Mouse (Mus musculus) kidney, postnatal 14 days (tissue): Measurements from ENCODE around the gene Vmn1r21.
"Not testable (repeated sequence)": the region's sequence is repeated elsewhere in the genome, so short reads cannot be mapped to it uniquely, and the experiment has no call there.

Experiments used
- DNase-seq: peaks from one replicate; pipeline ENCODE4 v3.0.0; 2022; ENCODE audit warnings: mixed read lengths

The Vmn1r21 gene

DNA sequence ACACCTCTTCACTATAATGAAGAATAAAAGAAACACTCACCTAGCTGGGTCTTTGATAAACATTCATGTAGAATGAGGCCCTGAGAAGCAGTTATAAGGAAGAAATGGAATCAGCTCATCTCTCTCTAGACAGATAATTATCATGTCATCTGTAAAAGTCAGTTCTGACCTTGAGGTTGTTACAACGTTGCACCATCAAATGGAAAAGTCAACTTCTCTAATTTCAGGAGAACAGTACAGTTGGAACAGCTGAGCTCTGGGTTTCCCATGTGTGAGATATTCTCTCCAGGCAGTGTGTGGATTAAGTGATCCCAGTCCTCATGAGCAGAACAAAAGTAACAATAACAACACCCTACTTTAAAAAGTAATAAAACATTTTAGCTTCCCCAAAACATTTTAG, at the start of gene Vmn1r21:
Vmn1r21 (minus strand) TSS at position 58 of the 400 bp plus-strand sequence.
- DNase-seq, result no peak

DNA sequence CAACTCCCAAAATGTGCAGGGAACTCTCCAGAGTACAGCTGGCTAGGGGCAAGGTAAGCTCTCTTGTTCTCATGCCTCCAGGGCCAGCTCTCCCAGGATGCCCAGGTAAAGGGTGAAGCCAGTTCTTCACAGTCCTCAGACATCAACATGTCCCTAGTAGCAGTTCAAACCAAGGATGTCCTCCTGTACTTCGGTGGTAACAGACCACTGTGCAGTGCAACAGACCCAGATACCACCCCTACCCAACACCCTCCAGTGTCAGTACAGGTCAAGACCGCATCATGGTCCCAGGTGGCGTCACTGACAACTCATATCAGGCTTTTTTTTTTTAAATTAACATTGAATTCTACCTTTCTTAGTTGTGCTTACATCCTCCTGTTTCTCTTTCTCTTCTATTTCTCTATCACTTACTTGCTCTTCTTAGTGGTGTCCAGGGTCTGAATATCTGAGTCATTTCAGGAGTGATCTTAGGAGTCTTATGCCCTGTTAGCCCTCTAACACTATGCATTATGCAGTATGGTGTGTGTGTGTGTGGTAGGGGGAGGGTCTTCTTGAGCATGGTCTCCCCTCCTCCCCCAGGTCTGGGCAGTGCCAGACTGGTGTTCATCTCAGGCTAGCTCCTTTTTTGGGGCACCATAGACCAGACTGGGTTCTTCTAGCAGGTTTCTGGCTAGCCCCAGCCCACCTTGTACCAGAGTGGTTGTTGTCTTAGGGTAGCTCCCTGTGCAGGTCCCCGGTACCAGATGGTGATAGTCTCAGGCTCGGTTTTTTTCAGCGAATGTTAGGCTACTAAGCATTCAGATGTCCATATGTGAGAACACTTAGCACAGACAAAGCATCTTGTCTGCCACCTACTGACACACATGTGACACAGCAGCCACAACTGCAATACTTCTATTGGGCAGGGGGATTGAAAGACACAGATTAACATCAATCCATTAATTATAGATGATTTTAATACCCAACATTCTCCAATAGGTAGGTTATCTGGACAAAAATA, 9.2 kb upstream of the Vmn1r21 start:
- peak; percentile 32 for DNase-seq

DNA sequence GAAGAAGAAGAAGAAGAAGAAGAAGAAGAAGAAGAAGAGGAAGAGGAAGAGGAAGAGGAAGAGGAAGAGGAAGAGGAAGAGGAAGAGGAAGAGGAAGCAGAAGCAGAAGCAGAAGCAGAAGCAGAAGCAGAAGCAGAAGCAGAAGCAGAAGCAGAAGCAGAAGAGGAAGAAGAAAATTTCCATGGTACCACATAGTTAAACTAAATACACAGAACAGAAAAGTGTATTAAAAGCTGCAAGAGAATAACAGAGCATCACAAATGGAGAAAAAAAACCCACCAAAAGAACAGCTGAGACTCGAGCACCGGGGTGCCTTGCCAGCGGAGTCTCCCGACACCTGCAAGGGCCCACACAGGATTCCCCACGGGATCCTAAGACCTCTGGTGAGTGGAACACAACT, 1.0 kb upstream of the Vmn1r21 start:
- DNase-seq, result not testable (repeated sequence)

DNA sequence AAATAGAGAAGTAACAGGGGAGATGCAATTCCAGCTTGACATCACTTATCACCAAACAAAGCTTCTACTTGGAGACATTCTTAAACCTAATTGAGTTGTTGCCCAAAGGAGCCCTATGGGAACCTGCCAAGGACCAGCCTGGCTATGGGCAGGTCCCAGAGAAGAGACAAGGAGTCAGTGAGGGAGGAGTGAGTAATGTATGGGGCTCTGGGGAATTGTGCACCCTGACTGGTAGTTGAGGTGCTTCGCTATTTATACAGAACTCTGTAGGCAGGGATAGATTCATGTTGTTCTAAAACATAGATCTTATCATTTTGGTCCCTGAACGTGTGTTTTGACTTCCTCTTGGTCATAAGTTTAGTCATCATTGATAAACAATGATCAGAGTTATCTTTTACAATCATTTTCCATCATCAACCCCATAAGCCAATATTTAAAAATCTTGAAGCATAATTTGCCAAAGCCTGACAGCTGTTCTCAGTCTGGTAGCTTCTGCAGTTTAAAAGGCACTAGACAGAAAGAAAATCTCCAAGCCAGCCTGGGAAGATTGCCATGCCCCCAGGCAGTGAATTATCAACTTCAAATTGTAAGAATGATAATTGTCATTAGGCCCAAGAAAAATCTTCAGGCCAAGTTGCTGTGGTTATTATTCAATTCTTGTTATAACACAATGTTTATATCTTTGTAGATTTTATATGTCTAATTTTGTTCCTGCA, 10.3 kb downstream of the Vmn1r21 start:
- no peak for DNase-seq

DNA sequence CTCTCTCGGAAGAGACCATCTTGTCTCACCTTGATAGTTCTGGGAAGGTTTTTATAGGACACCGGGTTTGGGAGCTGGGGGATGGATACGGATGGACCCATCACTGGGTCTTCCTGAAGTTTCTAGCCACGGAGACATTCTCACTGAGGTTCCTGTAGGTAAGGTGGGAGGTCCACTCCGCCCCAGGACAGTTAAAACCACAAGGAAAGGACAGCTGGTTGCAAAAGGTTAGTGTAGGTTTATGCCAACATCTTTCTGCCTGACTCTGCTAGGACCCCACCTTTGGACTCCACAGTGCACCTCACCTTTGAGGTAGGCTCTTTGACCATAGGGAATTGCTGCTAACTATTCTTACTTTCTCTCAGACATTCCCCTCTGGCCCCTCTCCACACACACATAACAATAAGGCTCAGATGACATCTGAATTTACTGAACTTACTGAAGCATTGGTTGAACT, 24.9 kb downstream of the Vmn1r21 start:
- DNase-seq, result no peak

DNA sequence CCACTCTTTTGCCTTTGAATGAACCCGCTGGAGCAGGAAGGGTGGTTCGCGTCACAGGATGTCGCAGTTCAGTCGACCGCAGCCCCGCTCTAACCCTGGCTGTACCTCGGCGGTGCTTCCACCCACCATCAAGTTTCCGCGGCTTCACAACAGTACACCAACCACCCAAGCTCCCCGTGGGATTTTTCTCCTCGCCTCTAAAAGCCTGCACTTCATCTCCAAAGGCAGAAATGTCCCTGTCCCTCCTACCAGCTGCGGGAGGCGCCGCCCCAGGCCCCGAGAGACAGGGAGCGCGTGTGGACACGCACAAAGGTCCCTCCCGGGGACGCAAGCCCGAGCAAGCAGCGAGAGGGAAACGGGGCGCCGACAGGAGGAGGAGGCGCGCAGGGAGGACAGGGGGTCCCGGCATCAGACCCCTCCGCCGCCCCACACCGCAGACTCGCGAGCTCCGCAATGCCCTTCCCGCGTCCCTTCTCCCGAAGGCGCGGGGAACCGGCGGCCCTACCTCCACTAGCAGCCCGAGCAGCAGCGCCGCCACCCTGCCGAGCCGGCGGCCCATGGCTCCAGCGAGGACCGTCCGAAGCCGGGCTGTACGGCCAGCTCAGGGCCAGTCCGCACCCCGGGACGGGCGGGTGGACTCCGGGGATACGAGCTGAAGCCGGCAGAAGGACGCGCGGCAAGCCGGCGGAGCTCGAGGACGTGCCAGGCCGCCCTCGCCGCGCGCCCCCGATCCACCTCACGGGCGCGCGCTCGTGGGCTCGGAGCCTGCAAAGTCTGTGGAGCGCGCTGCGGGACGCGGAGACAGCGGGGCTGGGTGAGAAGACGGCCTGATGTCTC, 25.5 kb downstream of the Vmn1r21 start, which contains the start of gene Vopp1:
Vopp1 (minus strand) TSS at position 738 of the 837 bp plus-strand sequence.
- peak; percentile 82 for DNase-seq

DNA sequence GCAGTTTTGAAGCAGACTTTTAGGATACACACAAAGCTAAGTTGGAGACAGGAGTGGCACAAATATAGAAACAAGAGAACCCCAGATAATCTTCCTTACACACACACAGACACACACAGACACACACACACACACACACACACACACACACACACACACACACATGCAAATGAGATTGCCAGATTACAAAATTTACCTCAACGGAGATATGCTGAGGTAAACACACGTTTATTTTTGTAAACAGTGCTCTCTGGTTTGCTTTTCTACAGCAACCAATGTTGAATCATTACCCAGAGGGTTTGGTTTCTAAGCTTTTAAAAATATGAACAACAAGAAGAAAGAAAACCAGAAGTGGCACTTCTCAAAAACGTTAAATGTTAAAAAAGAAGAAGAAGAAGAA, 26.7 kb downstream of the Vmn1r21 start:
- DNase-seq, result no peak

DNA sequence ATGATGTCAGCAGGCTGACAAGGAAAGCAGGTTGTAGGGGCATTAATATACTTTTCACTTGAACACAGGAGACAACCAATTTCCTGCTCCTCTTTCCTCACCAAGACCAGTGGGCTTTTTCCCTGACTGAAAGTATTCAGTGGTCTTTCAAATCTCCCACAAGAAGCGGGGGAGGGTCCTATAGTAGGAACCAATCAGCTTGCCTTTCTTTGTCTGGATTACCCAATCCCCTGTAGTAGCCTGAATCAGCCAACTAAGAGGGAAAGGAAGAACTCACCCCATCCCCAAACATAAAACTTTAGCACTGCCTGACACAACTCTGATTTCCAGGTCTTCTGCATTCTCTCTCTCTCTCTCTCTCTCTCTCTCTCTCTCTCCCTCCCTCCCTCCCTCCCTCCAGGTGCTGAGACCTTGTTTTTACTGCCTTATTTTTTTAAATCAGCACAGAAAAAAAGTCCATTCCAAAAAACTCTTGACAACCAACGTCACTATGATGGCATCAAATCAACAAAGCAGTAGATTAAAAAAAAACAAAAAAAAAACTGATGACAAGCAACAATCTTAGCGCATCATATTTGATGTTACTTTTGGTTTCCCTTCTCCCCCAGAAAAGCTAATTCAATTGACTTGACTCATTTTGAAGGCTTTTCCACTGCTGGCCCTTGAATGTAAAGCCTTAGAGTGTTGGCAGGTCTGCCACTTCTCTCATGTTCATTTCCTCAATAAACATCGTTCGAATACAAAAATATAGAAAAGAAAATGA, 27.3 kb downstream of the Vmn1r21 start:
- DNase-seq, result no peak

DNA sequence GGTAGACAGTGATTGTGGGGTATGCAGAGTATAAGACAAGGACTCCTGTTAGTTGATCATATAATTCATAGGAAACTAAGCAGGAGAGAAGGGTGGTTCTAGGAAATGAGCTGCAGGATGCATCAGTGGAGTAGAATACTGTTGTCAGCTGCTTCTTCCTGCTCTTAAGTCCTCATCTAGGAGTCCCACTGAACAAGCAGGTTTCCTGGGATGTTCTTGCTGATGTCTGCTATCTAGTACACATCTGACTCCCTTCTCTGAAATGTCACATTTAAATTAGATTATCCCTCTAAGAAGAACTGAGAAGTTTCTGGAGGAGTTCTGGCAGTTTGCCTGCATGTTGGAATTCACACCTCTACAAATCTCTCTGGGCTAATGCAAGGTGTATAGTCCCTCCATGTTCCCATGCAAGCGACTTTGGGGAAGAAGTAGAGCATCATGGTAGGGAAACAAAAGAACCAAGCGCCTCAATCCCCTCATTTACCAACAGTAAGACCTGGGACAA, 35.7 kb downstream of the Vmn1r21 start:
- no peak for DNase-seq

DNA sequence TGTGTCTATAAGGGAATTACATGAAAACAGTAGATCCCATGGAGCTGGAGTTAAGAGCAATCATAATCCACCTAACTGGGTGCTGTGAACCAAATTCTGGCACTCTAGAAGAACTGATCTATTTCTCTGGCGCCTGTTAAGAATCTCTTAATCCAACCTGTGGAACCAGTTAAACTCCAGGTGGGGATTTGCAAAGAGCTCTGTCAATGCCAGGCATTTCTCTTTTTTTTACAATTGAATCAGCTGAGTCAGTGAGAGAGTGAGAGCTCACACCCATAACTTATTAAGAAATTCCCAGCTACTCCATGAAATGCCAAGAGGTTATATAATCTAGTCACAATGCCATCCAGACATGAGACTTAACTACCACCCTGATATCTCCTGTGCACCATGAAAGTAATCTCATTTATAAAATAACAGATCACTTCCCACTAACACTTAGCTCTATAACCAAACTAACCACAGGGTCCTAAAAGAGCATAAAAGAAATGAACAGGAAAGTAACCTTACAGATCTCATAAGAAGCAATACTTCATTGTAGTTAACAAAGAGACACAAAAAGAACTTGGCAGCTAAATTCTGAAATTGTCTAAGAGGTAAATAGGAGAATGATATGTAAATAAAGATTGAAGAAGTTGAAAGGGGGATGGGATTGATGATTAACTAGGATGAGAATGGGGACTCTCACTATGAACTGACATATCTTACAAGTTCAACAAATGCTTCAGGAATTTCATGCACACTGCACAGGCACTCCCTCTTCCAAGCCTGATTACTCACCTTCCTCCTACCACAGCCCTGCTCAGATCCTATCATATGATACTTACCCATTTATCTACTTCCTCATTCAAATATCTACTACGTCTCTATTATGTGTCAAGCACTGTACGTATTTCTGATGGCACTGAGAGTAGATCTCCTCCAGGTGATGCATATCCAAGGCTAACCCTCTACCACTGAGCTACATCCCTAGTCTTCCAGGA, 38.1 kb downstream of the Vmn1r21 start:
- peak; percentile 3 for DNase-seq

DNA sequence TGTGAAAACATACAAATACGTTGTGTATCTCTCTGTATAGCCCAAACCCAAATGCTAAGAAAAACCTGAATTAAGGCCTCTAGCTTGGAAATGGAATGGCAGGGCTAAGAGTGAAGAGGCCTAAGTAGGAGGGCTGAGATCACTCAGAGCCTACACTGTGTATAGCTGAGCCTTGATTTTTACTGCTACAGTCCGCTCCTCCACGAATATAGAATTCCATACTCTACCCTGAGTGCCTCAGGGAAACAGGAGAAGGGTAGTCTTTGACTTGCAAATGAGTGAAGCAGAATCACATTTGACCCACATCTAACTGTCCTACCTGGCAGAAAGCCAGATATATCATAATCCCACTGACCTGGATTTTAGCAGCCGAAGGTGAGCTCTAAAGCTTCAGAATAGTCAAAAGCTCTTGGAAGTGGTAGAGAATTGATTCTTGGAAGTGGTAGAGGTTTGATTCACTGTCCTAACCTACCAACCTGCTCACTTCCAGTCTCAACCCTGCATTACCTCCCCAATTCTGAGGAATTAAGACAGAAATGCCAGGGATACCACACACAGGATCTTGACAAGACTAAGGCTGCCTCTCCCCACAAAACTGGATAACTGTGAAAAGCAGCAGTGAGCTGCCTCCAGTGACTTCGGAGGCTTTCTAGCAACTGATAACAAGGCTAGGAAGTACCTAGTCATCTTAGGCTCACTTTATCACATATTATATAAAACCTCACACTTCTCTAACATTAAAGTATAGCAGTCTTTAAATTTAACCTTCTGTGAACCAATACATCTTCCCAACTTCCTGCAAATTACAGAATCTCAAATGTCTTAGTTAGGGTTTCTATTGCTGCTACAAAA, 44.7 kb downstream of the Vmn1r21 start:
- DNase-seq, result no peak

DNA sequence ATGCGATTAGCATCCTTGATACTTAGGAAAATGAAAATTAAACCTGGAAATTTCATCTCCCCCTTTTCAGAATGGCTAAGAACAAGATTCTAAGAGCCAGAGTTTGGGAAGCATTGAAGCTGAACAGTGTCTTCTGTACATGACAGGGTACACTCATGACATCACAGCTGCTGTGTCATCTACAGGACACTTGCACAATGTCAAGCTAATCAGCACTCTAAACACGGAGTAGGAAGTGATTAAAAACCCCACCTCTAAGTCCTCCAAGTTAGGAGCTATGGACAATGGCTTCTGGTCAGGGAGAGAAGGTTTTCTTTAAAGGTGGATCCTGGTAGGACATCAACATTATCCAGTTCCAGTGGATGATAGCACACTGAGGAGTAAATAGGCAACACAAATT, 47.0 kb downstream of the Vmn1r21 start:
- no peak for DNase-seq

DNA sequence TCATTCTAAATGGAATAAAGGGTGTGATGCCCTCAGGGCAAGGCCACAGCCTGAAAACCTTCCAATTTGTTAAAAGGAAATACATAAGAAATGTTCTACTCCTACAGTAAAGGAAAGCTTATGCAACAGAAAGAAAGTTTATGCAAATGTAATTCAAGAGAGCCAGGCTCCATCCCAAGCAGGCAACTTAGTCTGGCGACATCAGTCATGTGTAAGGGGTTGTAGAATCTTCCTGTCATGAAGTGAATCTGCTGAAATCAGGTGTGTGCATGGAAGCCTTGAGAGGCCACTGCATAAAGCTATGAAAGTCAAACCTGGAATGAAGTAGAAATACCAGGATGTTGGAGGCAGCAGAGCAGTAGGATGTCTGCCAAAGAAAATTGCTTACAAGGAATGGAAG, 51.2 kb downstream of the Vmn1r21 start:
- DNase-seq, result no peak

DNA sequence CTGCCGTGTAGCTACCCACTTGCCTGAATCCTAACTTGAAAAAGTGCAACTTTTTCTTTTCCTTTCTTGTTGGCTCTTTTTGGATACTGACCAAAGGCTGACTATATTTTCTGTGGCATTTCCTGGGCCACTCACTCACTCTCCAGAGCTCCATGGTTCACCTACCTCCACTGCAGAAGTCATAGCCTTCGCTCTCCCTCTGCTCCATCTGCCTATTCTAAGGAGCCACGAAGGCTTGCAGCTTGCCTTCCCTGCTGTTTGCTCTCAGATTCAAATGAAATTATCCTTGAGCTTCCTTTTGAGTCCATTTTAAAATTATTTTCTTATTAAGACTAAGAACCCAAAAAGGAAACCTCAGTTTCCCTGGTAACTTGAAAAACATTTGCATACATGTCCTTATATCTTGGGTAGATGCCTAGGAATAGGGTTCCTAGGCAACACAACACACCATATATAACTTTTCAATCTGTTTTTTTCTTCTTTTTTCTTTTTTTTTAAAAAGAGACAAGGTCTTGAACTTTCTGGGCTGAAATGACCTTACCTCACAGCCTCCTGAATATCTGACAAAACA, 53.2 kb downstream of the Vmn1r21 start:
- DNase-seq, result no peak

DNA sequence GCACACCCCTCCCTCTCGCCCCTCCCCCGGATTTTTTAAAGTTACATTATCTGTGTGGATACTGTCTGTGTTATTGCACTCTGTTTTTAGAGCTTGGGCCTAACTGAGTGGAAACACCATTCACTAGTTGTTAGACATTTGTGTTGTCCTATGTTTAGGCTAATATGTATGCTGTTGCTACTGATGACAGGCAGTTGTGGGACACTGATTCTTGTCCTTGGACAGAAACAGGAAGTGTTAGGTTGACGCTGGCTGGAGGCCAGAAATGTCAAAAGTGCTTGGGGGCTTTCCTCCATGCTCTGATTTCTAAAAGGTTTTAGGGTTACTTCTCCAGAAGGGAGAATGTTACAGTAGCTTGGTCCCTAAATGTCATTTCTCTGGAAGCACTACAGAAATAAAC, 54.3 kb downstream of the Vmn1r21 start:
- peak; percentile 6 for DNase-seq
